Mouse (Mus musculus) embryonic facial prominence, embryonic 15.5 days (tissue): ENCODE measurements around the gene Gm49366. TPM values are rescaled to one million over a fixed set of nuclear protein-coding genes. Genes with fewer than 3 reads are reported as not detected.
"Not testable (repeated sequence)": the region's sequence is repeated elsewhere in the genome, so short reads cannot be mapped to it uniquely, and the experiment has no call there.

Experiments used
- ATAC-seq: fragments of 200-750 bp; cut with Nextera tagmentation; 2 replicates; pipeline ENCODE4 v1.8.0; 2017; ENCODE audit warnings: low read depth, moderate TSS enrichment; ENCODE audit not compliant: insufficient number of reproducible peaks, low FRiP score, low TSS enrichment
- H3K27ac ChIP-seq: fragments of 300-500 bp; sonication (generic); replicated peaks from 2 replicates; pipeline ENCODE4 v1.5.1; 2015; ENCODE audit warnings: mild to moderate bottlenecking, inconsistent platforms
- H3K27me3 ChIP-seq: fragments of 300-500 bp; sonication (generic); 2 replicates; pipeline ENCODE4 v1.6.1; 2015; ENCODE audit warnings: inconsistent platforms
- H3K36me3 ChIP-seq: fragments of 300-500 bp; sonication (generic); 2 replicates; pipeline ENCODE4 v1.6.1; 2015; ENCODE audit warnings: mild to moderate bottlenecking, inconsistent platforms
- H3K4me1 ChIP-seq: fragments of 300-500 bp; sonication (generic); 2 replicates; pipeline ENCODE4 v1.6.1; 2015; ENCODE audit warnings: inconsistent platforms
- H3K4me2 ChIP-seq: fragments of 300-500 bp; sonication (generic); replicated peaks from 2 replicates; pipeline ENCODE4 v1.6.1; 2015; ENCODE audit warnings: mild to moderate bottlenecking, inconsistent platforms
- H3K4me3 ChIP-seq: fragments of 300-500 bp; sonication (generic); replicated peaks from 2 replicates; pipeline ENCODE4 v1.5.1; 2015; ENCODE audit warnings: mild to moderate bottlenecking, inconsistent platforms
- H3K9ac ChIP-seq: fragments of 300-500 bp; sonication (generic); 2 replicates; pipeline ENCODE4 v1.6.1; 2015; ENCODE audit warnings: inconsistent platforms
- H3K9me3 ChIP-seq: fragments of 300-500 bp; sonication (generic); replicated peaks from 2 replicates; pipeline ENCODE4 v1.6.1; 2016; ENCODE audit warnings: inconsistent platforms
- WGBS: fragments of 180-500 bp; shearing (Covaris S2); methylation state at CpG from one replicate; pipeline ENCODE4 v1.1.7; 2015; 5-methylcytosine and 5-hydroxymethylcytosine counted together
- polyA plus RNA-seq: library from polyadenylated mRNA; unstranded; fragments of >200 nt; fragmentation: Nextera tagmentation; extraction: Ambion mirVana; gene quantifications from 2 replicates; pipeline ENCODE4 v1.2.1, GENCODE M21; 2015

The Gm49366 gene
- polyA plus RNA-seq, 1 experiment from 2014 or later: not detected

DNA sequence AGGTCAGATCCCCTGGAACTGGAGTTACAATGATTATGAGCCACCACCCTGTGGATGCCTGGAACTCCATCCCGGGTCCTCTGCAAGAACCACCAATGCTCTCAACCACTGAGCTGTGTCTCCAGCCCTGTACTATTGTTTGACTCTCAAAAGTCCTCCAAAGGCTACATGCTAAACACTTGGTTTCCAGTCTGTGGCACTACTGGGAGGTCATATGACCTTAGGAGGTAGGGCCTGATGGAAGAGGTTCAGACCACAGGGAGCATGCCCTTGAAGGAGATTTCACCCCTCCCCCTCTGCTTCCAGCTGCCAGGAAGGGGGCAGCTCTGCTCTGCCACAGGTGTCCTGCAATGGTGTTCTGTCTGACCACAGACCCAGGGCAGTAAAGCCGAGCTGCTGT, 5.4 kb upstream of the Gm49366 start:
- H3K9ac ChIP-seq, H3K9me3 ChIP-seq, H3K4me1 ChIP-seq, H3K4me2 ChIP-seq, H3K27me3 ChIP-seq, H3K36me3 ChIP-seq, ATAC-seq, H3K27ac ChIP-seq, H3K4me3 ChIP-seq: not testable (repeated sequence)
- 81% methylated on average over 2 of the region's 2 CpGs for WGBS

DNA sequence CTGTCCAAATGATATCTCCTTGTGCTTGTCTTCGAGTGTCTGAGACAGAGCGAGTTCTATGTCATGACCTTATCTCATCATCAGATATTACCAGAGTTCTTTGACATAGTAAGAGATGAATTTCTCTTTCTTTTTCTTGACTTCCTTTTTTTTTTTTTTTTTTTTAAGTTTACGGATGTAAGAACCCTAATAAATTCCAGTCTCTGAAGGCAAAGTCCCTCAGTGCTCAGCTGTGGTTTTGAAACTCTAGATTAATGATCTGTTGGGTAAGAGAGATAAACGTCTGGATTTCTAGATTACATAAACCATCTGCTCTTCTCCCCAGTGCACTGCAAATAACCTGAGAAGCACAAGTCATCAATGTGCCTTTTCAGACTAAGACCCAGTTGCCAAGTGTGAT, 4.6 kb upstream of the Gm49366 start:
- H3K4me2 ChIP-seq: no peak overlapping the region
- no peaks in the 10 kb centered on the region for H3K36me3 ChIP-seq
- WGBS: 45% methylated on average over 4 of the region's 4 CpGs
- no peaks in the 10 kb centered on the region for H3K4me1 ChIP-seq
- no peaks in the 10 kb centered on the region for H3K27me3 ChIP-seq
- H3K27ac ChIP-seq: no peak overlapping the region
- H3K9ac ChIP-seq: no peak overlapping the region
- ATAC-seq: no peak
- H3K9me3 ChIP-seq: no peaks in the 10 kb centered on the region
- no peak overlapping the region for H3K4me3 ChIP-seq

DNA sequence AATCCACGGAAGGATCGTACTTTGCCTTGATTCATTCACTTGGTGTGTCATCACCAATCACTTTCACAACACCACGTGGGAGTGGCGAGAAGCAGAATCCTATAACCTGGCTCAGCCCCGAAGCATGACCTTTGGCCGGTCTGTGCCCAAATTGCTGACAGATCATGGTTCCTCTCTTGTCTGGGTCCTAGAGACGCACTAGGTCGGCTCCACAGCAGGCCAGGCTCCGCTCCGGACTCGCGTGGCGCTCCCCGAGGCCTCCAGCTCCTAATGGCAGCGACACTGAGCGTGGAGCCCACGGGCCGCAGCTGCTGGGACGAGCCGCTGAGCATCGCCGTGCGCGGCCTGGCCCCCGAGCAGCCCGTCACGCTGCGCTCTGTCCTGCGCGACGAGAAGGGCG, 494 bp upstream of the Gm49366 start, which contains the start of gene Acot4:
TSS of gene Acot4 (plus strand) at position 139 of the 400 bp plus-strand sequence.
- not testable (repeated sequence) for H3K4me1 ChIP-seq, H3K27me3 ChIP-seq, H3K36me3 ChIP-seq, H3K9me3 ChIP-seq, H3K27ac ChIP-seq, ATAC-seq
- Histone ChIP-seq H3K4me2 (peak within 1 kb of the TSS; percentile 72), H3K9ac (peak within 1 kb of the TSS; percentile 15; the same call in 1 of the 2 replicates), H3K4me3 (peak within 1 kb of the TSS; percentile 48)
- WGBS: 3% methylated on average over 32 of the region's 32 CpGs

DNA sequence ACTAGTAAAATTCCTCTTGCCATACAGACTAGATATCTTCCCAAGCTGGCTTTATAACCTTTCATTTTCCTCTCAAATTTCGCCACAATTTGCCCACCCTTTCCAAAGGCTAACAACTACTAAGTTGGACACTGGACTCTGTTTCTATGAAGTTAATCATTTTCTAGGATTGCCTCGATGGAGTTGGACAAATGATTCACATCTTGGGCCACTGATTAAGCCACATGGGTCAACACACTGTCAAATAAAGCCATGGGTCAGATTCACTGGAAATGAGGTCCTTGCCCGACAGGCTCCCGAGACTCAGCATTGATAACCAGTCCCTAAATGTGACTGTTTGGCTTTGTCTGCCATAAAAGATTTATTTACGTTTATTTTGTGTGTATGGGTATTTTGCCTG, 3.5 kb downstream of the Gm49366 start:
- WGBS: 86% methylated on average over 5 of the region's 5 CpGs
- Histone ChIP-seq H3K27me3 (no peaks in the 10 kb centered on the region), H3K4me2 (no peak overlapping the region), H3K4me3 (no peak overlapping the region), H3K36me3 (no peaks in the 10 kb centered on the region), H3K4me1 (no peaks in the 10 kb centered on the region), H3K9me3 (peaks cover 5% of the 10 kb centered on the region; the same call in 1 of the 2 replicates), H3K9ac (no peak overlapping the region), H3K27ac (no peak overlapping the region)
- no peak for ATAC-seq

DNA sequence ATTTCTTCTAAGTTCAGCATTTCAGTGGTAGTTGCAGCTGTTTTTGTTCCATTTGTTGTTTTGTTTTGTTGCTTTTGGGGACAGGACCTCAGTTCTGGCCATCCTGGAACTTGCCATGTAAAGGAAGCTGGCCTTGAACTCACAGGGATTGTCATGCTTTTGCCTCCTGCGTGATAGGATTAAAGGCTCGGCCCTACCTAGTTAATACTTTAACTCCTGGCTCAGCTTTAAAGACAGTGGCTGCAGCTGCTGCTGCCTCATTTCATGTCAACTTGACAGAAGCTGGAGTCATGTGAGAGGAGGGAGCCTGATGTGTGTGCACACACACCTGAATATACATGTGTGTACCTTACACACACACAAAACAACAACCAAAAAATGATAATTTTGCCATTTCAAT, 5.3 kb downstream of the Gm49366 start:
- peaks cover 5% of the 10 kb centered on the region; the same call in 1 of the 2 replicates for H3K9me3 ChIP-seq
- H3K9ac ChIP-seq: no peak overlapping the region
- no peak overlapping the region for H3K4me2 ChIP-seq
- no peaks in the 10 kb centered on the region for H3K36me3 ChIP-seq
- no peak overlapping the region for H3K27ac ChIP-seq
- H3K4me3 ChIP-seq: no peak overlapping the region
- 54% methylated on average over 2 of the region's 2 CpGs for WGBS
- no peaks in the 10 kb centered on the region for H3K4me1 ChIP-seq
- no peaks in the 10 kb centered on the region for H3K27me3 ChIP-seq
- no peak for ATAC-seq

DNA sequence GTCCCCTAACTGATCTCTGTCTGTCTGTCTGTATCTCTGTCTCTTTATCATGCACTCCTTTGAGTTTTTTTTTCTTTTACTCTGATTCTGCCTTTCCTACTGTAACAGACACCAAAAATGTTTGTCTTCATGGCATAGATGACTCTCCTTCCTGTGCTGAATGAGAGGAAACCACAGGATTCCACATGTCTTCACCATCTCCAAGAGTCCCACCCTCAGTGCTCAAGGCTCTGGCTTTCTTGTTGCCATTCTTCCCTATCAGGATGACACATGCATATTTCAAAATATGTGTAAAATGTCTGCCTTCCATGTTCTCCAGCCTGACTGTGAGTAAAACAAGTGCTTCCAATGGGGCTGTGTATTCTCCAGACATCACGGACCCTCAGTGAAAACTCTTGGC, 8.2 kb downstream of the Gm49366 start:
- no peak overlapping the region for H3K9ac ChIP-seq
- H3K27me3 ChIP-seq: no peaks in the 10 kb centered on the region
- no peak overlapping the region for H3K4me3 ChIP-seq
- H3K27ac ChIP-seq: no peak overlapping the region
- no peak overlapping the region for H3K4me2 ChIP-seq
- H3K9me3 ChIP-seq: no peaks in the 10 kb centered on the region
- H3K36me3 ChIP-seq: no peaks in the 10 kb centered on the region
- ATAC-seq: no peak
- no peaks in the 10 kb centered on the region for H3K4me1 ChIP-seq
- 95% methylated on average over 1 of the region's 1 CpGs for WGBS

DNA sequence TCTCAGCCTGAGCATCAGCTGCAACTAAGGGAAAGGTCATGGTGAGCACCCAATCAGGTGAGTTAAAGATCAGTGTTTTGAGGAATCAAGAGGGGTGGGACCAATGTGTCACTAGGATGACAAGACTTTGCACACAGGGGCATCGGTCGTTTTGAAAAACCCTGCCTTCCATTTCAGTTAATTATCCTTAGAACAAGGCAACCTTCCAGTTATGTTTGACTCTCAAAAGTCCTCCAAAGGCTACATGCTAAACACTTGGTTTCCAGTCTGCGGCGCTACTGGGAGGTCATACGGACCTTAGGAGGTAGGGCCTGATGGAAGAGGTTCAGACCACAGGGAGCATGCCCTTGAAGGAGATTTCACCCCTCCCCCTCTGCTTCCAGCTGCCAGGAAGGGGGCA, 12.0 kb downstream of the Gm49366 start:
- not testable (repeated sequence) for H3K4me1 ChIP-seq, H3K27ac ChIP-seq, H3K9ac ChIP-seq, ATAC-seq, H3K9me3 ChIP-seq, H3K4me3 ChIP-seq, H3K4me2 ChIP-seq, H3K36me3 ChIP-seq
- WGBS: 92% methylated on average over 5 of the region's 5 CpGs
- peaks cover 13% of the 10 kb centered on the region for H3K27me3 ChIP-seq

DNA sequence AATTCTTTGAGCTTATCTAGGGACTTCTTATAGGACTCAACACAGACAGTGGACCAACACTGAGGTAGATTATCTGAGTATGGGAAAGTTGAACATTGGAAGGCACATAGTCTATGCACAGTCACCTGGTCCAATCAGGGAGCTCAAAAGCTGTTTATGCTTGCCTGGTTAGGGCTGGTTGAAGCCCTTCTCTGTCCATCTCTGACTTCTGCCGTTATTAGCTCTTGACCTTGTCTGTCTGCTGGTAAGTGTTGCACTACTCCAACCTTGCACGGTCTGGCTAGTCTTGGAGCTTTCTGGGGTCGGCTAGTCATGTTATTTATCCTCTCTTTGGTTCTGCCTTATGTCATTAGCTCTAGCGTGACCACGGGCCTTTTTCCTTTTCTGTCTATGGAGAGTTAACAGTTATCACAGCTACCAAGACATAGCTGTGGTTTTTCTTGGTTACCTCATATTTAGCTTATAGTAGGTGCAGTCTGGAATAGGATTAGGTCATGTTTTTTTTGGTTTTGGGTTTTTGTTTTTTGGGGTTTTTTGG, 13.3 kb downstream of the Gm49366 start, which contains the start of gene Acot3:
TSS of gene Acot3 (plus strand) at position 208 of the 538 bp plus-strand sequence.
- no peak within 1 kb of the TSS for H3K9ac ChIP-seq
- H3K27ac ChIP-seq: no peak within 1 kb of the TSS
- no peak within 1 kb of the TSS for H3K4me3 ChIP-seq
- 74% methylated on average over 5 of the region's 5 CpGs for WGBS
- H3K4me2 ChIP-seq: no peak within 1 kb of the TSS
- no peaks in the 10 kb centered on the region for H3K9me3 ChIP-seq
- H3K36me3 ChIP-seq: no peaks in the 10 kb centered on the region
- peaks cover 6% of the 10 kb centered on the region for H3K4me1 ChIP-seq
- peaks cover 13% of the 10 kb centered on the region for H3K27me3 ChIP-seq
- no peak for ATAC-seq

DNA sequence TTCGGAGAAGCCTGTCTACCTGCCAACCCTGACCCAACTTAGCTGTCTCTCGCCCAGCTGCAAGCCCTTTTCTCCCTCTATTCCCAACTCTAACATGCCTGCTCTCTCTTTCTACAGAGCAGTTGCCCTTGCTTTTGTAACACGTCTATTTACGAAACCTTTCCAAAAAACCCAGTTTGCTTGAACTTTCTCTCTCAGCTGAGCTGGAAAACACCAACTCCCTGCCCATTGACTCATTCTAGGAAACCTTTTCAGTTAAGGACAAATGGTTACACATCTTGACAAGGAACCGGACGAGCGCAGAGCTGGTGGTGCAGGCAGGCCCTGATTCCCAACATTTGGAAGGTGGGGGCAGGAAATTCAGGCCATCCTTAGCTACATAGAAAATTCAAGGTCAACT, 13.9 kb downstream of the Gm49366 start:
- no peak for ATAC-seq
- H3K4me3 ChIP-seq: no peak overlapping the region
- no peak overlapping the region for H3K9ac ChIP-seq
- H3K4me2 ChIP-seq: no peak overlapping the region
- H3K27me3 ChIP-seq: peaks cover 13% of the 10 kb centered on the region
- H3K36me3 ChIP-seq: no peaks in the 10 kb centered on the region
- peaks cover 6% of the 10 kb centered on the region for H3K4me1 ChIP-seq
- no peaks in the 10 kb centered on the region for H3K9me3 ChIP-seq
- H3K27ac ChIP-seq: no peak overlapping the region
- WGBS: 90% methylated on average over 7 of the region's 7 CpGs

DNA sequence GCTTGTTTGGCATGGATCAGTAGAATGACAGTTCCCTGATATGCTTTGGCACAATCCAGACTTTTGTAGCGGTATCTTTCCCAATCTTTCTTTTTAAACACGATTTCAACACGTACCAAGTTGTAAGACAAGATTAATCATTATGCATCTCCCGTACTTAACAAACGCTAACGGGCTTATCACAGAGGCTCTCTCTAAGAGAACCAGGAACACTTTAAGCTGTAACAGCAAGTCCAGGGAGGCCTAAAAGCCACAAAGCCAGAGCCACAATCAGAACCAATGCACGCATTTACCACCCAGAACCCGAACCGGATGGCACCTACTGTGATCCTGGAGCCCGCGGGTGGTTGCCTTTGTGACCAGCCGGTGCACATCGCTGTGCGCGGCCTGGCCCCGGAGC, 14.4 kb downstream of the Gm49366 start:
- no peak overlapping the region for H3K9ac ChIP-seq
- H3K4me1 ChIP-seq: peaks cover 6% of the 10 kb centered on the region
- no peaks in the 10 kb centered on the region for H3K9me3 ChIP-seq
- H3K4me3 ChIP-seq: peak overlapping the region; percentile 43
- H3K27ac ChIP-seq: no peak overlapping the region
- H3K36me3 ChIP-seq: no peaks in the 10 kb centered on the region
- peaks cover 13% of the 10 kb centered on the region for H3K27me3 ChIP-seq
- ATAC-seq: no peak
- 12% methylated on average over 16 of the region's 16 CpGs for WGBS
- peak overlapping the region; percentile 80 for H3K4me2 ChIP-seq

DNA sequence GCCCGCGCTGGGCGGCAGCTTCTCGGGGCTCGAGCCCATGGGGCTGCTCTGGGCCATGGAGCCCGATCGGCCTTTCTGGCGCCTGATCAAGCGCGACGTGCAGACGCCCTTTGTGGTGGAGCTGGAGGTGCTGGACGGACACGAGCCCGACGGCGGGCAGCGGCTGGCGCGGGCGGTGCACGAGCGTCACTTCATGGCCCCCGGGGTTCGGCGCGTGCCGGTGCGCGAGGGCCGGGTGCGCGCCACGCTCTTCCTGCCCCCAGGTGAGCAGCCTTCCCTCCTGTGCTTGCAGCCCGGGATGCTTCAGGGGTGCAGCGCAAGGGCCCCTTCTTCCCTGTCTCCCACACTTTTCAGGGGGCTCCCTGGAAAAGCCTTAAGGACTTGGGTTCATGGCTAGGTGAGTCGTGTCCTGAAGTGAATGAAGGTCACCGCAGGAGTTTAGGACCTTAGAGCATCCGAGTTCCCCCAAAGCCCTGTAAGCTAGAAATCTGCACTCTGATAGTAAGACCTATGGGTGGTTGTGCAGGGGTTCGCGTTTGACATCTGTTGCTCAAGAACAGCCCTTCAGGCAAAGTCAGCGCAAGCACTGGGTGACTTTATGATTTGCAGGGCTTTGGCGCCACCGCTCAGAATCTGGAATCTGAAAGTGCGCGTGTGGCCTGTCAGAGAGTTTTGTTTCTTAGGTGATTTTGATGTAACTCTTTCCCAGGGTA, 15.1 kb downstream of the Gm49366 start:
- ATAC-seq: no peak
- H3K9ac ChIP-seq: no peak overlapping the region
- WGBS: 3% methylated on average over 26 of the region's 46 CpGs

DNA sequence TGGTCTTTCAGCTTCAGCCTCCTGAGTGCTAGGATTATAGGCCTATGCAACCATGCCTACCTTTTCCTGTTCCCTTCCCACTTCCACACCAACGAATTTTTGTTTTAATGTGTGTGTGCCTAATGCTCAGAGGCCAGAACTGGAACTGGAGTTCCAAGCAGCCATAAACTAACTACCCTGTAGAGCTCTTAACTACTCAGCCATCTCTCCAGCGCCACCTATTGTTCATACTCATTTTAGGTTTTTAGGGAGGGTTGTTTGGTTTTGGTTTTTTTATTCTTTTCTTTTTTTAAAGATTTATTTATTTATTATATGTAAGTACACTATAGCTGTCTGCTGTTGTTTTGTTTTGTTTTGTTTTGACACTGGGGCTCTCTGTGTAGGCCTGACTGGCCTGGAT, 22.2 kb downstream of the Gm49366 start:
- Histone ChIP-seq H3K27ac (no peak overlapping the region), H3K4me3 (no peak overlapping the region), H3K9me3 (no peaks in the 10 kb centered on the region), H3K4me1 (no peaks in the 10 kb centered on the region), H3K36me3 (no peaks in the 10 kb centered on the region), H3K9ac (no peak overlapping the region), H3K27me3 (peaks cover 4% of the 10 kb centered on the region; the same call in 1 of the 2 replicates), H3K4me2 (no peak overlapping the region)
- WGBS: 31% methylated on average over 2 of the region's 2 CpGs
- no peak for ATAC-seq

More for the DNA sequence above, 15.1 kb downstream of the Gm49366 start:
- no peak overlapping the region for H3K27ac ChIP-seq
- peak overlapping the region; percentile 43 for H3K4me3 ChIP-seq
- H3K4me1 ChIP-seq: peaks cover 6% of the 10 kb centered on the region
- peak overlapping the region; percentile 80 for H3K4me2 ChIP-seq
- H3K9me3 ChIP-seq: no peaks in the 10 kb centered on the region
- H3K27me3 ChIP-seq: peaks cover 13% of the 10 kb centered on the region
- H3K36me3 ChIP-seq: no peaks in the 10 kb centered on the region
